Mouse (Mus musculus) gastrocnemius, postnatal 4 days (tissue): ENCODE measurements around the gene Nle1. TPM values are rescaled to one million over a fixed set of nuclear protein-coding genes. Genes with fewer than 3 reads are reported as not detected.
"Not testable (repeated sequence)": the region's sequence is repeated elsewhere in the genome, so short reads cannot be mapped to it uniquely, and the experiment has no call there.

ENCODE experiments used
- DNase-seq, 2 experiments: peaks; one replicate each; pipeline ENCODE4 v3.0.0; 2021 to 2022; ENCODE audit warnings: low spot score in 2 of 2, mixed read lengths in 2 of 2
- long read RNA-seq, 2 experiments: library from polyadenylated mRNA; stranded (forward); transcript quantifications; one replicate each; pipeline ENCODE4 v2.0.0; 2021
- total RNA-seq, 2 experiments: library from RNA; stranded (reverse); gene quantifications; 2 replicates each; pipeline ENCODE4 v1.2.3; 2021

Nle1 gene
- total RNA-seq, result 10 to 100 TPM; 22.3 to 27.4 TPM
- long read RNA-seq, experiment 1, transcript Nle1-201 (13 exons, 1,783 nt), result major isoform, 8 of 25 reads
- long read RNA-seq, experiment 1, partial matches to known transcripts, result 4 of 25 reads
- long read RNA-seq, experiment 1, other reads (novel, unspliced or antisense), result 13 of 25 reads
- long read RNA-seq, experiment 2, transcript Nle1-201 (13 exons, 1,783 nt), result major isoform, 12 of 33 reads
- long read RNA-seq, experiment 2, partial matches to known transcripts, result 3 of 33 reads
- long read RNA-seq, experiment 2, other reads (novel, unspliced or antisense), result 18 of 33 reads

GRCm38 (mm10) chr11:82907651-82908607, at the start of gene Nle1:
Gene Nle1, minus strand, starts transcription at chr11:82908411.
- DNase-seq, result peak; percentile 82 to 93

GRCm38 (mm10) chr11:82956925-82957324, 48.7 kb upstream of the Nle1 start:
- DNase-seq, result no peak

DNA sequence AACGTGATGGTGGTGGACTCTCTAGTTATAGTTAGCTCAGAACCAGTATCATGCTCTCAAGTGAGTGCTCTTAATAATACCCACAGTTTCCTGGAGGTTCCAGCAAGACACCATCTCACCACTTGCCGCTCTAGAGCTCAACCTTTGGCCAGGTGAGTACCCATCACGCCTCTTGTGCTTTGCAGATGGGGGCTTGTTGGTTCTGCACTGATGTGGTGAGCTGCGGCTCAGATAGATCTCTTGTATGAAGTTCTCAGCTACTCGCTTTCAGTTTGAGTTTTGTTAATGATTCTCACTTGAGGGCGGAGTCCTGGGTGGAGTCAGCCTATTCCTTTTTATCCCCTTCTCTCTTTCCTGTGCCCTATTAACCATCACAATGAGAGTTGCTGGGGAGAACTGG, 46.4 kb upstream of the Nle1 start:
- DNase-seq, result no peak

DNA sequence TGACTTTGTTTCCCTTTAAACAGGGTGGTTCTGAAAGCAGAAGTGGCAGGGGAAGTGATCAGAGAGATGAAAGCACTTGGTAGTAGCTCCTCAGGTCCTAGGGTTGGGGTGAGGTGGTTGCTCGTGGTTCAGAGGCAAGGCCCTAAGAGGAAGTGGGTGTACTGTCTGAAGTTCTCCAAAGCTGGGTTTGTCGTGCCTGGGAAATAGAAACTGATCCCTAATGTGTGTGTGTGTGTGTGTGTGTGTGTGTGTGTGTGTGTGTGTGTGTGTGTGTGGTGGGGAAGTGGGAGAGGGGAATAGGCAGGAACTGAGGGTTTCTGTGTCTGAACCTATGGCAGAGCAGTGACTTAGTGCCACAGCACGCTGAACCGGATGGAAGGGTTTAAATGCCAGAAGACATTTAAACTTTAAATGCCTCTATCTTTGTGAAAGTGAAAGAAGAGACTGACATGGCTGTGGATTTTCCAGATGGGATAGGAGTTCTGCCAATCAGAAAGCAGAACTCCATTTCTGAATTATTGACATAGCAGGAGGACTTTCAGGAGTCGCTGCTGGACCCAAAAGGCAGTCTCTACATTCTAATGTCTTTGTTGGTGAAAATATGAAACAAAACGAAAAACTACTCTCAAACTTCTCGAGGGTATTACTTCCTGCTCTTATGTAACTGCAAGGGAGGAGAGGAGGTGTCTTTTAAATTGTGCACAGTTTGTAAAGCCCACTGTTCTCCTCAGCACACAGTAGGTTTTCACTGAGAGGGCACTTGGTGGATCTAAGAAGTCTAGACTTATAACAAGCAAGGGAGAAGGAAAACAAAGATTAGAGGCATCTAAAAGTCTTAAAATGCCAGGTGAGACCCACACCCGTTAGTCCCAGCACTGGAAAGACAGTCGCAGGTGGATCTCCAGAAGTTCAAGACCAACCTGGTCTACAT, 44.7 kb upstream of the Nle1 start:
- no peak for DNase-seq

DNA sequence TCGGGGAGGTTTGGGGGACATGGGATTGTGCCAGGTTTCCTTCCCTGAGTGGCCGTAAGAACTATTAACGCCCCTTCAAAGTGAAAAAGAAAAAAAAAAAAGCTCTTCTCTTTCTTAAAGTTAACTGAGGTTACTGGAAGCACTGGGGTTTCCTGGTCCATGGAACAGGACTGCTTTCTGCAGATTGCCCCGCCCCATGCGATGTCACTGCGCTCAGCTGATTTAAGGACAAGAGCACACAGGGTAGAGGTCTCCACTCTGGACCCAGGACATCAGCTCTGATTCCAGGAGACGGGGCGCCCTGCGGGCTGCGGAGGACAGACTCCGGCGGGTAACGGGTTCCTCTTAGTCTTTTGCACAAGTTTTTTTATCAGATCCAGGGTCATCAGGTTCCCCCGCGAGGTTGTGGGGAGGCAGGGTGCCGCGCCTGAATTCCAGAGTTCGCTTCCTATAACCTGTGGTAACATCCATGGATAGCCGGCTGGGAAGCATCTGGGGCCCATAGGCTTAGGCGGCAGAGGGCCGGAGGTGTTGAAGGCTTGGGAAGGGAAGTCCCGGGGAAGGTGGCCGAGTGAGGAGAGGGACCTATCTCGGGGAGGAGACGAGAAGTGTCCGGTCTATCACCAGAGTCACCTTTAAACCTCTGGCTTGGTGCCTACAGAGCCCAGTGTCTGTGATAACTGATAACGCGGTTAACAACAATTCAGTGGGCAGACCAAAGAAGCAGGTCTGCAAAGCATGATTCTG, 43.8 kb upstream of the Nle1 start:
- DNase-seq, result peak in 1 of 2 experiments; percentile 26

GRCm38 (mm10) chr11:82950736-82951481, 42.7 kb upstream of the Nle1 start, which contains the start of gene Slfn5:
Gene Slfn5, plus strand, starts transcription at chr11:82951349.
- peak in 1 of 2 experiments; percentile 35 for DNase-seq

- no peak for DNase-seq
Observed at GRCm38 (mm10) chr11:82949036-82949435, 40.8 kb upstream of the Nle1 start.

GRCm38 (mm10) chr11:82947457-82947856, 39.2 kb upstream of the Nle1 start:
- DNase-seq, result no peak

DNA sequence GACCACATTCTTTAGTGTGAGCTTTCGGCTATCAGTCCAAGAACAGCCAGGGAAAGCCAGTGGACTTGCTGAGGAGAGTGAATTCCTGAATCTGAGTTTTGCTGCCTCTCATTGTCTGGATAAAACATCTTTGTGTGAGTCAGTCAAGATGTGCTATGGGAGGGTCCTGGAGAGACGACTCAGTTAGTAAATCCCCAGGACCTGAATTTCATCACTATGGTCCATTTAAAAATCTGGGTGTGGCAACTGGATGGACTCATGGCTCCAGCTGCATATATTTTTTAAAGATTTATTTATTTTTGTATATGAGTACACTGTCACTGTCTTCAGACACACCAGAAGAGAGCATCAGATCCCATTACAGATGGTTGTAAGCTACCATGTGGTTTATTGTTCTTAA, 37.4 kb upstream of the Nle1 start:
- no peak for DNase-seq

- DNase-seq, result no peak
Observed at GRCm38 (mm10) chr11:82943336-82943735, 35.1 kb upstream of the Nle1 start.

DNA sequence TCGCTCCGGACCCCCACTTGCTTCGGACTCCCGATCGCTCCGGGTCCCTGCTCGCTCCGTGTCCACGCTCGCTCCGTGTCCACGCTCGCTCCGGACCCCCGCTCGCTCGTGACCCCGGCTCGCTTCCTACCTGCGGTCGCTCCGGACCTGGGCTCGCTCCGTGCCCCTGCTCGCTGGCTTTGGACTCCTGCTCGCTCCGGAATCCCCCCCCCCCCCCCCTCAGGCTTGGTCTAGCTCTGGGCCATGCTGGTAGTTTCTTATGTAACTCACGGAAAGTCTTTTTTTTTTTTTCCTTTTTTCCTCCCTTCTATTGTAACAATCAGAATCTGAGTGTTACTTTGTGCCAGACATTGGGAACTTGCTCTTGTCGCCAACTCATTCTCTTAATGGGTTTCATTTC, 25.0 kb upstream of the Nle1 start:
- no peak for DNase-seq

DNA sequence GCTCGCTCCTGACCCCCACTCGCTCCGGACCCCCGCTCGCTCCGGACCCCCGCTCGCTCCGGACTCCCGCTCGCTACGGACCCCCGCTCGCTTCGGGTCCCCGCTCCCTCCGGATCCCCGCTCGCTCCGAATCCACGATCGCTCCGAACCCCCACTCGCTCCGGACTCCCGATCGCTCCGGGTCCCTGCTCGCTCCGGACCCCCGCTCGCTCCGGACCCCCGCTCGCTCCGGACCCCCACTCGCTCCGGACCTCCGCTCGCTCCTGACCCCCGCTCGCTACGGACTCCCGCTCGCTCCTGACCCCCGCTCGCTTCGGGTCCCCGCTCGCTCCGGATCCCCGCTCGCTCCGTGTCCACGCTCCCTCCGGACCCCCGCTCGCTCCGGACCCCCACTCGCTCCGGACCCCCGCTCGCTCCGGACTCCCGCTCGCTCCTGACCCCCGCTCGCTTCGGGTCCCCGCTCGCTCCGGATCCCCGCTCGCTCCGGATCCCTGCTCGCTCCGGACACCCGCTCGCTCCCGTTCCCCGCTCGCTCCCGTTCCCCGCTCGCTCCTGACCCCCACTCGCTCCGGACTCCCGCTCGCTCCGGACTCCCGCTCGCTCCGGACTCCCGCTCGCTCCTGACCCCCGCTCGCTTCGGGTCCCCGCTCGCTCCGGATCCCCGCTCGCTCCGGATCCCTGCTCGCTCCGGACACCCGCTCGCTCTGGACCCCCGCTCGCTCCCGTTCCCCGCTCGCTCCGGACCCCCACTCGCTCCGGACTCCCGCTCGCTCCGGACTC, 23.6 kb upstream of the Nle1 start:
- DNase-seq, result not testable (repeated sequence)

GRCm38 (mm10) chr11:82931161-82931560, 22.9 kb upstream of the Nle1 start:
- DNase-seq, result not testable (repeated sequence)

DNA sequence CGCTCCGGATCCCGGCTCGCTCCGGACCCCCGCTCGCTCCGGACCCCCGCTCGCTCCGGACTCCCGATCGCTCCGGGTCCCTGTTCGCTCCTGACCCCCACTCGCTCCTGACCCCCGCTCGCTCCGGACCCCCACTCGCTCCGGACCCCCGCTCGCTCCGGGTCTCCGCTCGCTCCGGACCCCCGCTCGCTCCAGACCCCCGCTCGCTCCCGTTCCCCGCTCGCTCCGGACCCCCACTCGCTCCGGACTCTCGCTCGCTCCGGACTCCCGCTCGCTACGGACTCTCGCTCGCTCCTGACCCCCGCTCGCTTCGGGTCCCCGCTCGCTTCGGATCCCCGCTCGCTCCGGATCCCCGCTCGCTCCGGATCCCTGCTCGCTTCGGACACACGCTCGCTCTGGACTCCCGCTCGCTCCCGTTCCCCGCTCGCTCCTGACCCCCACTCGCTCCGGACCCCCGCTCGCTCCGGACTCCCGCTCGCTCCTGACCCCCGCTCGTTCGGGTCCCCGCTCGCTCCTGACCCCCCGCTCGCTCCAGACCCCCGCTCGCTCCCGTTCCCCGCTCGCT, 22.3 kb upstream of the Nle1 start:
- not testable (repeated sequence) for DNase-seq

DNA sequence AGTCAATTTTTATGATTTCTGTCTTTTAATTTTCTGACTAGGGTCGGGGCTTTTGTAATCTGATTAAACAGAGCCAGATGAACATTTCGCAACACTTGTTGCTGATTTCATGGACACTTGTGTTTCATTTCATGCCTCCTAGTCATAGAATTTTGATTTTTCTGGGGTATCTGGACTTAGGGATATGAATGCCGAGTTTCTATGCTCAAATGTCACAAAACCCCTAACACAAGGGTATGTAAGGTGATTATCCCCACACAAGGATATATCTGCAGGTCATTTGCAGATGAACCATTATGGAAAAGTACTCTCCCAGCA, 21.4 kb upstream of the Nle1 start:
- no peak for DNase-seq

DNA sequence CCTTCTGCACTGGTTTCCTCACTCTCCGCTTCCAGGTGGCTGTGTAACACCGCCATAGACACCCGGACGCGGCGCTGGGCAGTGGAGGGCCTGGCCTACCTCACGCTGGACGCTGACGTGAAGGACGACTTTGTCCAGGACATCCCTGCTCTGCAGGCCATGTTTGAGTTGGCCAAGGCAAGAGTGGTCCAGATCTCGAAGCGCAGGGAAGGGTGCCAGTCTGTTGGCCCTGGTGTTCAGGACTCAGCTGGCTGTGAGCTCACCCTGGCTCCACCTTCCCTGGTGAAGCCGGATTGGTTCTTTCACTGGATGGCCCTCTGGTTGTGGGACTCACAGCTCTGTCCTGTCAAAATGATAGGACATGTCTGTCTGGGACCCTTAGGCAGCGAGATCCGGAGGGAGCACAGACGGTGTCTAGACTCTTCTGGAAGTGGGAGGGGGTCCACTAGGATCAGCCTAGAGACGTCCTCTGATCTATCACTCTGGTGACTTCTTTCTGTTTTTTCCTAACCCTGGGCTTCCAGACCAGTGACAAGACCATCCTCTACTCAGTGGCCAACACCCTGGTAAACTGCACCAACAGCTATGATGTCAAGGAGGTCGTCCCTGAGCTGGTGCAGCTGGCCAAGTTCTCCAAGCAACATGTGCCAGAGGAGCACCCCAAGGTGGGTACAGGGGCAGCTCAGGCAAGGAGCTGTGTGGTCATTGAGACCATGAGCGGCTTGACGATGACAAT, 20.9 kb upstream of the Nle1 start:
- DNase-seq, result no peak

DNA sequence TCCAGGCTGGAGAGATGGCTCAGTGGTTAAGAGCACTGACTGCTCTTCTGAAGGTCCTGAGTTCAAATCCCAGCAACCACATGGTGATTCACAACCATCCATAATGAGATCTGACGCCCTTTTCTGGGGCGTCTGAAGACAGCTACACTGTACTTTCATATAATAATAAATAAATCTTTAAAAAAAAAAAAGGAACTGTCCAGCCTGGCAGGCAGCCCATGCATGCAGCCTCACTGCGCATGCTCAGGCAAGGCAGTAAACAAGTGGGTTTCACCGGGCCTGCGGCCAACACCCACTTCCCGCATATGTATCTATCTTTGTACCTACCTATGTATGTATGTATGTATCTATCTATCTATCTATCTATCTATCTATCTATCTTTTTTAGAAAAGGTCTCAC, 15.7 kb upstream of the Nle1 start:
- DNase-seq, result not testable (repeated sequence)

DNA sequence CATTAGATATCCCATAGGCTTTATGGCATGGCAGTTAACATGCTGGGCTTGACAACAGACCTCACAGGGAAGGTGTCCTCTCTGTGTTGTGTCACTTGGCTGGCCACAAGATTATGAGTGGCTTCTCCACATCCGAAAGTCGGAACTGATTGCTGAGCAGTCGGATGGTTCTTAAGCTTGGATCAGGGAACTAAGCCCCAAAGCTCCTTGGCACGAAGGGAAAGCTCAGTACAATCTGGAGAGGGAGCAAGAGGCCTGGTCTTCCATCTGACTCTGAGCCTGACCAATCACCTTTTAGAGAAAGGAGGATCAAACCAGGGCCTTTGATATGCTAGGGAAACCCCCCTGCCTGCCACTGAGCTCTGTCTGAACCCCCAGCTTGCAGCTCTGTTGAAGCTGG, 13.5 kb upstream of the Nle1 start:
- no peak for DNase-seq
